Mouse (Mus musculus) liver, postnatal 0 days (tissue): Measurements from ENCODE around the gene Vipr2.

Experiments
- CTCF ChIP-seq: sonication (generic); IDR thresholded peaks from 2 replicates; pipeline ENCODE4 v1.5.1; 2016; ENCODE audit warnings: antibody characterized with exemption, low read depth
- EP300 ChIP-seq: IDR thresholded peaks from 2 replicates; pipeline ENCODE4 v1.6.1; 2016; ENCODE audit warnings: antibody characterized with exemption, low read depth, mild to moderate bottlenecking

GRCm38 (mm10) chr12:116119001-116119400 lies 41.5 kb downstream of the Vipr2 start:
- TF ChIP-seq CTCF = no peak
- no peak for TF ChIP-seq EP300
